Mouse (Mus musculus) lung, postnatal 14 days (tissue): Measurements from ENCODE around the gene Slc24a2.

ENCODE experiments used
- DNase-seq: peaks from one replicate; pipeline ENCODE4 v3.0.0; 2021

Gene Slc24a2

DNA sequence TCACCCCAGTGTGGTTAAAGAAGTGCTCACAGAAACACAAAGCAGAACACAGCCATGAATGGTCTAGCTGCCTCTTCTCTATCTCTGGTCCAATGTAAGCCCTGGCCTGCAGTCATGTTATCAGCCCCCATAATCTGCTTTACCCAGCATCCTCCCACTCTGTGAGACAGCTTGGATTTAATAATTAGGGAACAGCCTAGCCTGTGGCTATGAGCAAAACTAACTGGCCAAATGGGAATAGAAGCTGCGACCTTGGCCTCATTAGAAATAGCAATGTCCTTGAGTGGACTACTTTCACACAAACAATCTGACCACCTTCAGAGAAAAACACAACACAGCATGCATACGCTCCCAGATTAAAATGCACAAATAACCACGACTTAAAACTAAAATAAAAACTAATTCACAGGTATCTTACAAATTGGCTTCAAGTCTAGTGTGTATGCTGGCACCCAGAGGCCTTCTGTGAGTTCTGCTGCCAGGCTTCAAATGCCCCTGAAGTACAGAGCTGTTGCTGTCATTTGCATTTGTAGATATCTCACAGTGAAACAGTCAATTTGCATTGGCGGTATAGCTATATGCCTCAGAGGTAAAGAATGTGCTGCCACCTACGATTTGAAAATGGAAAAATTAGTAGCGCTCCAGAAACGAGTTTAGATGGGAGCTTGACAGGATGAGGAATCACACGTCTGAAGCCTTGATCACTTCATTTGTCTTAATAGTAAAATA is 120.8 kb downstream of the Slc24a2 start:
- DNase-seq: no peak

DNA sequence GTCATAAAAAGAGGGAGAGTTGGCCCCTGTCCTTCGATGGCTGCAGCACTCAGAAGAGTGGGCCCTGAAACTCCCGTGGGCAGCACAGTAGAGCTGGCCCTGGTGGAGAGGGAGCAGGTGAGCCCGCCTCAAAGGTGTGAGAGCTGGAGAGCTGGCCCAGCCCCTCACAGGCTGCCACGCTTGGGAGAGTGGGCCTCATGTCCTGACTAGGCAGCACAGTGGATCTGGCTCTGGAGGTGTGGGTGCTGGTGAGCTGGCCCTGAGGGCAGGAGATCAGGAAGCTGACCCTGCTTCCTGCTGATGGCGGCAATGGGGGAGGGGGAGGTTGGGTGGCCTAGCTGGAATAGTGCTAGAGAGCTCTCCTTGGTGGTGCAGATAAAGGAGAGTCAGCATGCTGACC is 129.3 kb downstream of the Slc24a2 start:
- DNase-seq: no peak

DNA sequence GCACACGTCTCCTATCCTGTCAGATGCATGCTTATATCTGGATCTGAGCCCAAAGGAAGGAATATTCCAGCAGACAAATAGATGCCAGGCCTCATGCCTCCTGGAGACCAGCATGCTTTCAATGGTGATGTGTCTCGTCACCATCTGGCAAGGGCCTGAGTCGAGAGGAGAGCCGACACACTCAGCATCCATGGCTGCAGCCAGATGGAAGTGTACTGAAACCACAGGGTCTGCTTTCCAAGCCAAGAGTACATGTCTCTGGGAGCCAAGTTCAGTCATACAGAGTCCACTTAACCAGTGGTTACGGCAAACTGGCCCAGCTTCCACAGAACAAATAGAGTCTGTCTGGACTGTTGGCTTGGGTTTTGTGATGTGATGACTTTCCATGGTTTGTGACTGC is 134.1 kb downstream of the Slc24a2 start:
- DNase-seq: no peak

DNA sequence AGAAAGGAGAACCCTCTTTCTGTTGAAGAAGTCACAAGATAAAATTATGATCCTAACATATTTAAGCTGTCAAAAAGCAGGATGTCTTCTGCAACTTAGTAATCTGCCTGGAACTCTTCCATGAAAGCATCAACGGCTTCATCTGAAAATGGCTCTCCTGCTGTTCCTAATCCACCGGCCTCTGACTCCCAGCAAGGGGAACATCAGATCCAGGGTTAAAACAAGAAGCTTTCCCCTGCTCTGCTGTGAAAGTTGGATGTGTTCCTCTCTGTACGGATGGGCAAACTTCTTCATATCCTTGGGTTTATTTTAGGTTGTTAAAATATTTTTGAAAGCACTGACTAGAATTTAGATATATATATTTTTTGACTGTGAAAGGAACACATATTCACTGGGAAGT is 136.7 kb downstream of the Slc24a2 start:
- no peak for DNase-seq

DNA sequence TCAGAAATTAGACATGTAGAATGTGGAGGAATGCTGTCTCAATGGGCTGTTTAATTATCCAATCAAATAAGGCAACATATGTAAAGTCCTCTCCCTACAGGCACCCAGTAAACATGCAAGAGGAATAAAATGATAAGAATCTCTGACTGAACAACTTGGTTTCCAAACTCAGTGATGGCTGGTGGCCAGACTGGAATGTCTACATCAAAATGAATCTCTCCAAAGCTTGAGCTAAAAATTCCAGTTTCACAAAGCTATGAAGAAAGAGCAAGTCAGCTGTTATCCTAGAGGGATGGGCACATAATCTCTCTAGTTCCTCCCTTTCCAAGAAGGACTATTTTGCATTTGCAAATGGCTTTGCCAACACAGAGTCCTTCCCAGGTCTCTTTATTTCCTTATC is 139.4 kb downstream of the Slc24a2 start:
- peak; percentile 10 for DNase-seq

DNA sequence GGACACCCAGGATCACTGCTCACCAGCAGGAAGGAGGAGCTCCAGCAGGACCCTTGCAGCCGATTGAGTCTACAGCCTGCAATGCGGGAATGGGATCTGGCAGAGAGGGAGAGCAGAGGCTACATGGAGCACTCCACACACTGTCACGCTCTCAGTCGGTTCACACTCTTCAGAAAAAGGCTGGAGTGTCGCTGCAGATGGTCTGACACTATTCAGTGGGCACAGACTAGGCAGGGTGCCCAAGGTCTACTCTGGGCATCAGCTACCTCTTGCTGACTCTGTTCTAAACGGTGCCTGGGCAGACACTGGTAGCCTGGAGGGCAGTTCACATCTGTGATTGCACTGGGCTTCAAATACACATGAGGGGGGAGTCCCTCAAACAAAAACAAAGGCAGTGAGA is 141.6 kb downstream of the Slc24a2 start:
- DNase-seq: no peak

DNA sequence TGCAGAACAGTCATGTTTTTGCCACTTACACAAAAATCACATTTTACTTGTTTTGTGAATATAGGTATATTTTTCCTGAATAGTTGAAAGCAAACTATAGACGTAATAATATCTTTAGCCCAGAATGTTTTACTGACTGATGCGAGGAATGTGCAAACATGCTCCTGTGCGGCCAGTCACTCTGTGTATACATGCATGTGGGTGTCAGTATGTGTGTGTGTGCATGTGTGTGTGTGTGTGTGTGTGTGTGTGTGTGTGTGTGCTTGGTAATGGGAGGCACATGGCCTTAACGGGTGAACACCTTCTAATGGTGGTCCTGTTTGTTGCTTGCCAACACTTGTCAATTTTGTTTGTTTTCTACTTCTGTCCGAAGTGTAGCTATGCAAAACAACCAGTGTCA is 142.7 kb downstream of the Slc24a2 start:
- DNase-seq: no peak

DNA sequence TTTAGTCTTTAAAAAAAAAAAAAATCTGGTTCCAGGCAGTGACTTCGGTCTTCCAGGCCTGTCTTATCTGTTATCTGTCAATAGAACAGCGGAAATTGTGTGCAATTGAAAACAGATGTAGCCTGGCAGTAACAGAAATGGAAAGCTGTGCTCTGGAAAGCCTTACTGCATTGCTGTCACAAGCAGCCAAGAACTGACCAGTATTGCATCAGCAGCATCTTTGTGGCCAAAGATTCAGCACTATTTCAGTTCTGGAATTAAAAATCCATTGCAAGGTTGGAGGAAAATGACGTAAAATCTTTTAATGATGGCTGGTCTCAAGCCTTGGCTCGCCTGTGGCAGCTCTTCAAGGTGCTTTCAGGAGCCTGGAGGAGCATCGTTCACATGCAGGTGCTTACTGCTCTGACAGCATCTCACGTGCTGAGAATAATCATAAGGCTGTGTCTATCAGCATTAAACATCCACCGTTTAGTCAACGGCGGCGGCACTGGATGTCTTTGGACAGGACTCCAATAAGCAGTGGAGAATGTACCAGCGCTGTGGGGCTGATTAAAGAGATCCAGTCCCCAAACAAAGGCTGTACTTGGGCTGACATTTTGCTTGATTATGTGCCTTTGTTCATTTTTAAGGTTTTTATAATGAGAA is 143.2 kb downstream of the Slc24a2 start:
- DNase-seq: peak; percentile 7

DNA sequence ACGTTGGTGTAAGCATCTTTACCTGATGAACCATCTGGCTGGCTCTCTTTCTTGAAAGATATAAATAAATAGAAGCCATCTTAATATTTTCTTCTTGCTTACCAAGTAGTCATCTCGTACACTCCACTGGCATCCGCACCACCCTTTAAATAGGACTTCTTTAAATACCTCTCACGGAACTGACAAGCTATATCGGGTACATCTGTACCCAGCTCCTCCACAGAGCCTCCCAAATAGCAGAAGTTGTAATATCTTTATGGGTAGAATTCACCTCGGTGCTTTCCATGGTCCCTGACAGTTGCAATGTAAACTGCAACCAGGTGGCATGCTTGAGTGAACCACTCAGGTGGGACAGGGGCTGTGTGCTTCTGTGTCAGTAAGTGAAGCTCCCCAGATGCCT is 149.0 kb downstream of the Slc24a2 start:
- DNase-seq: no peak

DNA sequence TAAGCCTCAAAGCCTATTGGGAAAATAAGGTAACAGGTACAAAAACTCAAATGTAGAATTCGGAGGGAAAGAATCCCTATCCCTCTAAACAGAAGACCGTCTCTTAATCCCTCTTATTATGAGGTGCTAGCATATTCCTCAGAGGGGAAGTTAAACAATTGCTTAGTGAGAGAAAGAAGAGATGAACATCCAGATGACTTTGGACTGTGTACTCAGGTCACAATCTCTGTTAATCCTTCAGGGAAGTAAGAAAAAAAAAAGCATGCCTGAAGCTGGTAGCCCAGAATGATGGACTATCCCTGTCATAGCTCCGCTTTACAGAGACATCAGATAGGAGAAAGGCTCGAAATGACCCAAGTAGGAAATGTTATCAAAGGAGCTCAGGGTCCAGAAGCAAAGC is 151.0 kb downstream of the Slc24a2 start:
- no peak for DNase-seq

DNA sequence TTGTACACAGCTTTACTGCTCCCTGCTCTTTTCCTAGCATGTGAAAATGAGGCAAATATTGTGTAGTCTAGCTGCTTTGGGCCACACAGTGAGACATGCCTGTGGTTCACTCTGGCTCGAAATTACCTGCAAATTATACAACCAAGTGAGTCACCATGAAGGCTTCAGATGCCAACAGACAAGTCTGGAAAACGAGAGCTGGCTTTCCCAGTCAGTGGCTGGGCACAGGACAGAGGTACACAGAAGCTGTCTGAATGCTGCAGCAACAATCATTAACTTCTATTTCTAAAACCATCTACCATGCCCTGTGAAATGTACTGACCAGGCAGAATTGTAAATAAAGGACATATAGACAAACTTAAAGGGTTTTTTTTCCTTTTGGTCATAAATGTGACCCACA is 151.6 kb downstream of the Slc24a2 start:
- no peak for DNase-seq

DNA sequence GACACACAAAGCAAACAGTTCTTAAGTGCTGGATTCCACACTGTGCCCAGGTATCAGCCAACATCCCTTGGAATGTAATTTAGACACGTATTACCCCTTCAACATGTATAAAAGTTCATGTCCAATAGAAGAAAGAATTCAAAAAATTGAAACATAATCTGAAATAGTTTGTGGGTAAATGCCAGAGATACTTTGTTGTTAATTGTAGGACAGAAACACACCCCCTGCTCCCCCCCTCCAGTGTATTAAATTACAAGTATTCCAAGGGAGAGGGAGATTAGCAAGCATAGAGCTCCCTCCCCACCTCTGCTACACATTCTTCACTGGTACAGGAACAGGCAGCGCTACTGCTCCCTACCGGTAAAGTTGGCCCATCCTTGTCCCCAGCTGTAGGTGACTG is 154.5 kb downstream of the Slc24a2 start:
- no peak for DNase-seq

DNA sequence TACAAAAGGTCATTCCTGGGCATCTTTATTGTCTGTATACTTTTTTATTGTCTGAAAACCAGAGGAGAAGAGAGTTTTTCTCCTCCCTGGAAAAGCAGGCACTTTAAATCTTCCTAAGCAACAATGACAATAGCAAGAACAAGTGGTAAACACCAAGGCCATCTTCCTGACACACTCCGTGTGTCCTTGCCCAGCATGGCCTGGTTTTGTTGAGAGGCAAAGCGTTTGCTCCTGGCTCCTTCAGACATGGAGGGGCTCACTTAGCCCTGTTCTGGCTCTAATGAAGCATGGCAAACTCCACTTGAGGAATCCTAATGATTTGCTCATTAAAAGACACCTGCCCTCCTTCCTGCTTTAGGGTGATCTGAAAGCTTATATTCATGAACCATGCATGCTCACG is 162.2 kb downstream of the Slc24a2 start:
- DNase-seq: no peak

DNA sequence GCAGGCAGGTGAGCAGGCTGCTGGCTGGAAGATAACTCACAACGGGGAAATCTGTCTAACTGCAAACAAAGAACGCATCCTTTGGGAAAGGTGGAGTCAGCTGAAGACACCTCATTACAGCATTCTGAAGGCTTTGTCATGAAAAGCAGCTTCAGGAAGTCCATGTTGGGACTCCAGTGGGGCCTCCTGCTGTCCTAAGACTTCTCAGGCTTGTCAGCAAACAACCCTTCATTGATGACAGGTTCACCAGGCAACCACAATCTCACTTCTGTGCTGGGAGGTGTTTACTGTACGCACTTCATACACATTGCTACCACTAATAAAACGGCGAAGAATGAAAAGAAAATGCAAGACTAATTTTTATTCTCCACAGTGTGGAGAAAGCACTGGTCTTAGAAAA is 165.1 kb downstream of the Slc24a2 start:
- no peak for DNase-seq

DNA sequence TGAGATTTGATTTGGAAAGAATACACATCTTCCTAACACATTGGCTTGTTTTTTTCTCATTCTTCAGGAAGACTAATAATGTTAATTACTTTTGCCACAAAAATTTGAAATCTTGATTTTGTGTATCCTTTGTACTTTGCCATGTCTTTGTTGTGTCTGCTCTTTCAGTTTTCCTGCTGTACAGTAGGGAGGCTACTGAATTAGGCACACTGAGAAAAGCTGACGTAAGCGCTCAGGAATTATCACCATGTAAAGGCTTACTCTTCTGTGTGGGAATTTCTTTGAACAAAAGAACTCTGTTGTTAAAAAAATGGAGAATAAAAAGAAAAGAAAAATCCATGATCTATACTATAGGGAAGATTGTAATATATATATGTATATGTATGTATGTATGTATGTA is 165.7 kb downstream of the Slc24a2 start:
- DNase-seq: no peak

DNA sequence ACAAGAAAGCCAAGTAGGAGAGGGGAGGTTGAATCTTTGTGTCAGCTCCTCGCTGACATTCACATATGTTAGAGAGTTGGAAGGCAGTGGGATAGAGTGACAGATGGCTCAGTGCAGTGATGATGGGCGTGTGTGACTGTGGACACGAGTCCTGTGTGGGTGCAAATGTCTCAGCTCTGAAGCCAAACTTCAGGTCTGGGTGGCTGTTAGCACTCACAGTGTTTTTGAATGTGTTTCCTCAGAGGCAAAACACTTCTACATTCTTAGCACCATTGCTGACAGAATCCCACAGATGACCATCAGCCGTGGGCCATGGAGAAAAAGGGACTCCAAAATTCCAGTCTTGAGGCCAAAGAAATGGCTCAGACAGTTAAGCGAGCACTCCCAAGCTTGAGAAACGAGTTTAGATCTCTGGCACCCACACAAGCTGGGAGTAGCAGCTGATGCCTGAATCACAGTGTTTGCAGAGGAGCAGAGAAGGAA is 167.5 kb downstream of the Slc24a2 start:
- DNase-seq: no peak

DNA sequence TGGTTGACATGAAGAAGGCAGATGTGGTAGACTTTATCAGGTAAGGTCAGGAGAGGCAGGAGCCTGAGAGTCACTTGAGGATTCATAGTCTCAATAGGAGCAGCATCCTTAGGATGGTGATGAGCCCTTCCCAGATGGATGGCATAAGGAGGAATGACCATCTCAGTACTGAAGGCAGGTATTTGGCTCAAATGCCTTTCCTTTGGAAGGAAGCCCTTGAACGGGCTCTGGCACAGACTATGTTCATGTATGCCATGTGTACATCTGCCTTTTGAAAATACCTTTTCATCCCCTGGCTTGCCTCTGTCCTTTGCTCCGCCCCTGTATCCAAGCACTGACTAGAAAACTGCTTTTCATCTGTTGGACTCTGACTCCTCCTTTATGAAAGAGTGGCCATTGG is 168.6 kb downstream of the Slc24a2 start:
- no peak for DNase-seq

DNA sequence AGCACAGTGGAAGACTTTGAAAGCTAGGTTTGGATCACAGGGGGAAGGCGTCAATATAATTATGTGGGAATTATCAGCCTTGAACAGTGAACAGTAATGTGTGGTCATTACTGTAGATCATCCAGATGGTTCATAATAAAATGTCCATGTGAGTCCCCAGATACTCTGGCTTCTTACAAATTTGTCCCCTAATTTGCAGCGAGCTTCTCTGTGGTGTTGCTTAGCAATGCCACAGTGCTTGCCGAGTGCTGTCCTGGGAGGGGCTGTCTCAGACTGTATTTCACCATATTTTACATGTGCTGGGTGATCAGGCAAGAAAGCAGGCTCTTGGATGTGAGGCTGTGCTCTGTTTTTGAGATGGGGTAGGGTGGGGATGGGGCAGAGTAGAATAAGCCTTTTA is 172.7 kb downstream of the Slc24a2 start:
- DNase-seq: no peak

DNA sequence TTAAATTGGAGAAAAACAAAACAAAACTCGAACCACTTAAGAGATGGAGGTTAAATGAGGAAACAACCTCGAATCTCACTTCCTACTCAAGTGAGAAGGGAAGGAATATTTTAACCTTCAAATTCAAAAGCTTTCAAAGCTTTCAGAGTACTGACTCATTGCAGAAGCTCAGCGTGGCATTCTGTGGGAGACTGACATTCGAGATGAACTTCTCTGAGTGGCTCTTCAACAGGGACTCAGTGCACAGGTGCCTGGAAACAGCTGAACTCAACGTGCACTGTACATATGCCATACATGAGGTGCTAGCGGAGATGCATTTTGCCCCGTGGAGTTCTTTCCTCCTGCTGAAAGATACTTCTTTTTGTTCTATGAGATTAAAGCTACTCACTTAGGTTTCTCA is 174.5 kb downstream of the Slc24a2 start:
- no peak for DNase-seq

DNA sequence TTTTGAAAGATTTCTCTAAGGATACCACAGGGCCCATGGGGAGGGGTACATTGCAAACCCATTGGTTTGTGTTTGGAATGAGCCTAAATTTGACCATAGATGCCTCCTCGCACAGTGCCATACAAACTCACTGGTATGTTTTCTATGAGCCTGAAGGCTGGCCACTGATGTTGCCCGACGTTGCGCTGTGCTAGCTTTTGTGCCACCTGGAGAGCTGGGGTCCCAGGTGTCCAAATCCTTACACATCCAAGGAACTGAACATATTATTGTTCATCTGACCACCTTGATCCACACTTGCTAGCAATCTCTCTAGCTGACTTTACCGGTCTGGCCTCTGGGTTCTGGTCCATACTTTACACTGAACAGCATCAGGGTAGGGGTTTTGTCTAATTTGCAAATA is 177.4 kb downstream of the Slc24a2 start:
- DNase-seq: no peak

DNA sequence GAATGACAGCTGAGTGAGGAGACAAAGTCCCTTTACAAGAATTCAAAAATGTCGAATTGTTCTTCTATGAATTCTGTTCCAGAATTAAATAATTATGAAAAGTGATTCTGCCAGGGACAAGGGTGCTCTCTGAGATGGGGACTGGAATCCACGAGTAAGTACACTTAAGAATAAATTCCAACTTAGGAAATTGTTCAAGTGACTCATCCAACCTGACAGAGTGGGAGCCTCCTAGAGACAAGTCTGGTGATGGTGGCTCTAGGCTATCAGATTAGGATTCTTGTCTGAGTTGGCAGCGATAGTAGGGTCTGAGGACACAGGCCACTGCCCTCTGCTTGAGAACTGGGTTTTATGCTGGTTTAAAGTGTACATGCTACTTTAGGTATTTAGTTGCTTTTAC is 181.2 kb downstream of the Slc24a2 start:
- no peak for DNase-seq

DNA sequence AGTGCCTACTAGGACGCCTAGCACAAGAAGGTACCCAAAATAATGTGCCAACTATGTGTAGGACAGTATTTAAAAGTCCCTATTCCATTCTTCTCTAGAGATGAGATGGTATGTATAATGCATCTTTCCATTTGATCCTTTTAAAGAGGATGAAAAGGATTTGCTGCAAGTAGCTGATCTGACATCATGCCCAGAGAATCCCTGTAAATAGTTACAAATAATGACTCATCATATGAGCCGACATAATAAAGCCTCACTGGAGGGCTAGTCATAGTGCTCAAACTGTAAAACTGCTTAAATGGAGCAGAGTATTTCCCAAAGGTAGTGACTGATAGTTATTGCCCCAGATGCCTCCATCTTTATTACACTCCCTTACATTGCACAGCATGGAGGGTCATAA is 183.1 kb downstream of the Slc24a2 start:
- no peak for DNase-seq

DNA sequence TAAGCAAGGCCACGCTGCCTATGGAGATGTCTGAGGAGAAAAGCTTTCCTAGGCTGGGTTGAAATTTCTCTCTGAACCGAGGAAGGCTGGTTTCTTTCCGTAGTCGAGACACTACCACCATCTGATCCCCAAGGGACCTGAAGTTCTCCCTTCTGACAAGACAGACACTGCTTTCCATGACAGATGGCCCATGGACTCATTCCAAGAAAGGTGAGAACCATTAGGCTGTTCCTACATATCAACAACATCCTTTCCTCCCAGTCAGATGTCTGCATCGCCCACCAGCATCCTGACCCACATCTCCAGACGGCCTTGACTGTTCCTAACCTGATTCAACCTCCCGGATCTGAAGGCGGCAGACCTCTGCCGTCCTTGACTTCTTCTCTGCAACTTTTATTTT is 187.0 kb downstream of the Slc24a2 start:
- DNase-seq: no peak

DNA sequence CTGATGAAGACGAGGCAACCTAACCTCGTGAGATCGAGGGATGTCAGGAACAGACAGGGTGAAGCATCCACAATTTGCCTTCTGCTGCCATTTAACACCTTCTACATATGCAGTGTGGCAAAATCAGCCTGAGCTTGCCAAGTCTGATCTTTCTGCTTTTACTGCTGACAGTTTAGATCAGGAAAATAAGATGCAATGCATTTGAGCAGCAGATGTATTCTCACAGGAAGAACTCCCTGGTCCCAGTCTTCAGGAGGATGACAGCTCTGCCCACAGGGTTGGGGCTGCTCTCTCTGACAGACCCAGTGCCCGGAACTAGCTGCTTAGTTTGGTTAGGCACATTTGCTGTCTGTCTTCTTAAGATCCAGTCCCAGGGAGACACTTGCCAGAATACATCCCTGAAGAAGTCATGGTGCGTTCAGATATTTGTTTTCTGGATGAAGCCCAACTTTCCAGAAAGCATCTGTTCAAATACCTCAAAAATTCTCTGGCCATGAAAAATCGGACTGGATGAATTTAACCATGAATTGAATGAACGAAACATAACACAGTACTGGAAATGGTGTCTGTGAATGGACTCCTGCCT is 188.8 kb downstream of the Slc24a2 start:
- DNase-seq: no peak

DNA sequence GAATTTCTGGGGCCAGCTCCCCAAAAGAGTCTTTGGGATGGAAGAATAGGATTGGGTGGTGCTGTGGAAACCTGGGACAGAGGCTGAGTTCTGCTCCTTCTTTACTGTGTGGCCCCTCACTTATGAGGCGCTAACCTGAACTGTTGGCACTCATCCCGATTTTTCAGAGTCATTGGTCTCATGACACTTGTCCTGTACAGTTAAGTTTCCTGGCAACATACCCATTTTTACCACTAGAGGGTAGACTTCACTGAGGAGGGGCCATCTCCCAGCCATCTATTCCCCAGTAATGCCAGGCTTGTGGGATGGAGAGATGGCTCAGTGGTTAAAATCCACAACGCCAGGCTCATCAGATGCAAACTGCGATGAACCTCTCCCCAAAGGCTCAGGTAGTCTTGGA is 192.7 kb downstream of the Slc24a2 start:
- no peak for DNase-seq
